Mouse (Mus musculus): ENCODE data around the gene Npsr1.

The Npsr1 gene

DNA sequence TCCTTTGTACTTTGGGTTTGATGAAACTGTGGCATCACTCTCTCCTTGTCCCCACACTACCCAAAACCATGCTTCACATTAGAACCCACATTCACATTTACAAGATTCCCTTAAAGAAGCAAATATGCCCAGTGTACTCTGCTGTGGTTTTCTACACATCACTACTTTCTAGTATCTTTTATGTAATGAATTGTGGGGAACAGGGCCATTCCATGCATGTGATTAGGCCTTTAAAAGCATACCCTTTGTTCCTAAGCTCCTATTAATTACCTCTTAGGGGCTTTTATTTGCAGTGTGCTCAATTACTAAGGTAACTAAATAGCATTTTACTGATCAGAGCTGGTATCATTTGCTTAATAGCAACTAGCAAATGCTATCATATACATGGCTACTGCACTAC is 149.8 kb downstream of the Npsr1 start:
- no peak for DNase-seq (ENCODE audit: low spot score in 2 of 2)

DNA sequence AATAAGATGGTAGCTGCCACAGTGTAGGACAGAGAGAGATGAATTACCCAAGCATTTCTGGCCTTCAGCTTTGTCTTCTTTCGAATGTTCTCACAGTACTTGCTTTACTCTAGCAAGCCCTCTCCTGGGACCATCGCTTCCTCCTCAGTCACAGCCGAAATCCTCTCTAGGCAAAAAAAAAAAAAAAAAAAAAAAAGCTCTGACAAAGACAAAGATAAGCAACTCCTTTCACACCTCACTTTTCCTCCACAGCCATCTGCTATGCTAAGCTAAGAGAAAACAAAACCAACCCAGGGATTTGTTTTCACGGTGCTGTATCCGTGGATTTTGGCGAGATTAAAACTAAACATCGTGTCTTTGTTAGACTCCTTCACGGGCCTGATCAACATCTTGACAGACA is 156.4 kb downstream of the Npsr1 start:
- DNase-seq (ENCODE audit: low spot score in 2 of 2): no peak

DNA sequence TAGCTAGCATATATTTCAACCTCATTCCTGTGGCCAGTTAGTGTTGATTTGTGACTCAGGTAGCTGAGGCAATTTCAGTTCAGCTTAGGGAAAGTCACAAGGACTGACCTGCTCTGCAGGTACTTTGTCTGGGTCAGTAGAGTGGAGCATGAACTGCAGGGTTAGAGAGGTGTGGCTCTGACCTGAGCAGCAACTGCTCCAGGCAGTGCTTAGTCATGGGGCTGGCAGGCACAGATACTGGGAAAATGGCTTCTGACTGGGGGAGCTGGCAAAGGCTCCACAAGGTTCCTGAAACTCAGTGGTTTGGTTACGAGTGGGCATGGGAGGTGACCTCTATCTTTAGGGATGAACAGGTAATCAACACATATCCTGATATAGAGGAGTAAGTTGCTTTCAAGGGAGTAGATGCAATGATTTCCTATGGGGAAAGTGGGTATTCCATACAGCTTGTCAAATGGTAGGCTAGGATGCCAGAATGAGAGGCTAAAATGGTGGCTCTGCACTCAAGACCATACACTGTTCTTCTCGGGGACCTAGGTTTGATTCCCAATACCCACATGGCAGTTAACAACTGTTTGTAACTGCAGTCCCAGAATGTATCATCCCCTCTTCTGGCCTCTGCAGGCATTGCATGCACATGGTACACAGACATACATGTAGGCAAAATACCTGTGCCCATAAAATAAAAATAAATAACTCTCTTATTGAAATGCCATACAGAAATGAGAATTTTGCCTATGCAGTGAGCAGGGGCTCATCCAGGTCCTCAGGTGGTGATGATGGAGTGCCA is 182.9 kb downstream of the Npsr1 start:
- DNase-seq (ENCODE audit: low spot score in 2 of 2): no peak

DNA sequence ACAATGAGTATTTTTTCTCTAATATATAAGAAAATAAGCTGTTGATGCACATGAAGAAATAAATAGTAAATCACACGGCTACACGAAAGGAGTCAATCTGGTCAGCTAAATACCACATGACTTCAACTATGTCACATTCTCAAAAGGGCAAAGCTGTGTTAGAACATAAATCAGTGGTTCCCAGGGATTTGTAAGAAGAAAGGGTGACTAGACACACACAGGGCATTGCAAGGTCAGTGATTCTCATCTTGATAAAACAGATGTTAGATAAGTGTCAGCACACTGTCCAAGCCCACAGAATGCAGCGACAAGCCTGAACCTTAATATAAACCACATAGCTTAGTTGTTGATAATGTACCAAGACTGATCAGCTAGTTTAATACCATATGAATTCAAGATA is 184.8 kb downstream of the Npsr1 start:
- no peak for DNase-seq (ENCODE audit: low spot score in 2 of 2)

DNA sequence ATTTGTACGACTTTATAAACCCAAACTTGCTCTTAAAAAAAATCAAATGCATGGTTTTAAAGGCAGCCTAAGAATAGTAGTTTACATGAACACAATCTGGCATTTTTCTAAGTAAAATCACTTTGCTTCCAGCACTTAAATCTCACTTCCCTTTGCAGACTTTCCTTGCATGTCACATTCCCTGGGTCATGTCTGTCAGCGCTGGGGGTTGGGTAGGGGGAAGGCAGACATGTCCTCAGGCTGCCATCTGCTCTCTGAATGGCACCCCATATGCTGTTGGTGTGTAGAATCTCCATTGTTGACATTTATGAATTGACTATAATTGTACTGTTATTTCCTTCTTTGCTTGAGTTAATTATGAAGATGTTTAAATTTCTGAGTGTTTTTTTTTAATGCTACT is 185.3 kb downstream of the Npsr1 start:
- DNase-seq (ENCODE audit: low spot score in 2 of 2): no peak

DNA sequence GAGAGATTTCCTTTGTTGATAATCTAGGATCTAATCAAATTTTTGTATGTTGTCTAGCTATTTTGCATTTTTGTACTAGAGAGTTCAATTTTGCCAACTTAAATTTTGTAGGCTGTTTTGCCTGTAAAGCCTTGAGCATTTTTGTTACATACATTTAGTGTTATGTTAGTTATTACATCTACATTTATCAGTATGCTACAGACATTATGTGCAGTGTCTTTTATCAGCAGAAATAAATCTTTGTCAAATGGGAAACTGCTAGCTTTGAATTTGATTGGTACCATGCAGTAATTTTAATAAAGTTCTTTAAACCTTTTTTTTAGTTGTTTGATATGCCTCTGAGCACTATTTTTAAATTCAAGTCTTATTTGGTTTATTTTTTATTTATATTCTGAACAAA is 185.7 kb downstream of the Npsr1 start:
- DNase-seq (ENCODE audit: low spot score in 2 of 2): no peak

DNA sequence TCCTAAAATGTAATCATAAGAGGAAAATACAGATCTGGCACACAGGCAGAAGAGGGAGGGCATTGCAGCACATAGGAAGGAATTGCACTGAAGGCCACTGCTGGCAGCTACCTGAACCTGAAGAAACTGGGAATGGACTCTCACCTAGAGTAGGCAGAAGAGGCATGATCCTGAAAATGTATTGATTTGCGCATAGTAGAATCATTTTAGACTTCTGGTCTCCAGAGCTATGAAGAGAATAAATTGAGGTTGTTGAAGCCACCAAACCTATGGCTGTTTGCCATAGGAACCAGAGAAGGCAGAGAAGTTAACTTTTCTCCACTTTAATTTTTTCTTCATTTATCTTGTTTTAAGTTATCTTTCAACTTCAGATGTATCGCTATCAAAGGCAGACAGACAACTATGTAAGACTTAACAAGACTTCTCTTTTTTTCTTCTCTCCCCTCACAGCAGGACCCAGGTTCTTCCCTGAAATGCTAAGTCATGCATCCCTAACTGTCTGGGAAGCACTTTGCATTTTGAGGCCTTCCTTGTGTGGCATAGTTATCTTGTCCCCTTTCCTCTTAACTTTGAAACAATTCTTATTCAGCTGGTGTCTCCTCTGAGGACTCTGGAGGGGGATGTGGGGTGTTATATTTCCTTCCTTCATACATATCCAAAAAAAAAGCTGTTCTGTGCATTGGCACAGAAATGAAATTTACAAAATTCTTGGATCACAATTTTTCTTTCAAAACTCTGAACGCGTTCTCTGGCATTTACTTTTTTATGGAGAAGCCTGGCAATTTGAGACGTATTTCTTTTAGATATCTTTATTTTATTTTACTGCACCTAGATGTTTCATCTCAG is 186.7 kb downstream of the Npsr1 start:
- no peak for DNase-seq (ENCODE audit: low spot score in 2 of 2)

DNA sequence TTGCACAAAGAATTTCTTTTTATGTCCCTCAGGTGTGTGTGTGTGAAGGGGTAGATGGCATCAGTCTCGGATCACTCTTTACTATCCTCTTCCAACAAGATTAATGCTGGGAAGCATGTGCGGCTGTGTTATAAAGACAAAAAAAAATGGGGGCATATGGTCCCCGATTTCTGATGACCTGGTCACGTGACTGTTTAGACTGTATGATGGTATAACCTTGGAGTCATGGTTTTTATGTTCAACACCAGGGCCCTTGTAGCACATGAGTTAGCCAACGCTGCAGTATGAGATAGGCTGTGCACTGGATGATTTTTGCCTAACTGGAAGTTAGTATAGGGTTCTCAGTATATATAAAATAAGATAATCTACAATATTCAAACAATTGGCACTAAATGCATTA is 187.6 kb downstream of the Npsr1 start:
- DNase-seq (ENCODE audit: low spot score in 2 of 2): no peak

DNA sequence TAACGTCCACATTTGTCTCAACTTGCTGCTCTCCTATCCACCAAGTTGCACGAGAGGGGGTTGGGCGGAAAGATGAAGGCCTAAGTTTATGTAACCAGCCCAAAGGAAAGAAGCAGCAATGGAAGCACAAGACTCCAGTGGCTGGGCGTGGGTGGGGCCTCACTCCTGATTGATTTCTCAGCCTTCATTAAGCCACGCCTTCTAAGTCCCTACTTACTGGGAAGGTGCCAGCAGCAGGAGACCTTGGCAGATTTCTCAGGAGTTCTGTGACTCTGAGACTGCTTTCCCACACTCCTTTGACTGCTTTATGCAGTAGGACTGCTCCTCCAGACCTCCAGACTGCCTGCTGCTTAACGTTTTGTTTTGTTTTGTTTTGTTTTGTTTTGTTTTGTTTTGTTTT is 193.6 kb downstream of the Npsr1 start:
- no peak for DNase-seq (ENCODE audit: low spot score in 2 of 2)

DNA sequence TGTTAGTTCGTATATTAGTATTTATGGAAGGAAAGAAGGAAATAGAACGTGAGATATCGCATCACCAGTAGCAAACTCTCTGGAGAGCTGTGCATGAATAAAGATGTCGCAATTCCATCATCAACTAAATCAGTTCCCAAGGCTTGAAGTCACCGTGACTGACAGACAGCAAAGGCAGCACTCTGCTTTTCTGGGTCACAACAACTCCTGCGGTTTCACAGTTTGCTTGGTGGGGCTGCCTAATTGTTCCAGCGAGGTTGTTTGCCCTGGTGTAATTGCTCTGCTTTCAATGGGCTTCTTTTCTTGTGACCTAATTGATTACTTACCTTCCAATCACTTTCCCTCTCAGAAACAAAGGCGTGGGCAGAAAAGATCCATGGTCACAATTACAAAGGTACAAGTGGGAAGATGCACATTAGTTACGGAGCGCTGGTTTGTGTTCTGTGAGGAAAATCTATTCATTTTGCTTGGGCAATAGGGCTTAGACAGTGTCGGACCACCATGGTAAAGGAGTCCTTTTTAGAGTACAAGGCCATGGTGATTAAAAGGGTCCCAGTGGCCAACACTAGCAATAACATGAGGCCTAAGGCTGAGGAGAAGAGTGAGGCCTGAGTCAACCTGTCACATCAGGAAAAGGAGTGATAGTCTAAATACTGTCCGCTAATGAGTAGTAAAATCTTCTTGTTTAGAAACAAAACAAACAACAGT is 195.6 kb downstream of the Npsr1 start:
- DNase-seq (ENCODE audit: low spot score in 2 of 2): no peak

DNA sequence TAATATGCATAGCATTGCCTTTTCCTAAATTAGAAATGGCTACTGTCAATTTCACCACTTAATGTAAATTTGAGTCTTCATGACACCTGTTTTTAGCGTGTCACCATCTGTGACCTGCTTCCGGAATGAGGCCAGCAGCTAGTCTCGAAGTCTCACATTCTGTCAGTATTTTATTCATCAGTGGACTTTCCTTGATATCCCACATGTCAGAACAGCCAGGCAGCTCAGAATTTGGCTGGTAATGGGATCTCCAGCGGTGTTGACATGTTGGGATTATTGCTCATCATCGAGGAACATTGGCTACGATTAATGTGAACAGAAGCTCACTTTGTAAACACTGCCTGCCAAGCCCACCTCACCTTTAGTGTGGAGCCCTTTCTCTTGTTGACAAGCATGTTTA is 205.1 kb downstream of the Npsr1 start:
- no peak for DNase-seq (ENCODE audit: low spot score in 2 of 2)

DNA sequence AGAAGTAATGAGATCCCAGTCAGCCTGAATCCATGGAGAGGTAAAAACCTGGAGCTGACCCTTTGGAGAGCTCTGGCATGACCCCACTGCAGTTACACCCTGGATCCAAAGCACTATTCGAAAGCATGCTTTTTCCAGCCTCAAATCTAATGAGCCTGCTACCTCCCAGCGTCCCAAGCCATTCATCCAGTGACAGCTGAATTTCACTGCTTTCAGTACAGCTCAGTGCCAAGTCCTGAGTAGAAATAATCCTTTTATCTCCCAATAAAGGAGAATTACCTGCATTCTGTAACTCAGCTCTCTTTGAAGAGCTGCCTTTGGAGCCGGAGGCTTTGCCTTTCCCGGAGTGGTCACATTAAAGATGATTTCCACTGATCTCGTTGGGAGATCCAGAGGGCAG is 209.2 kb downstream of the Npsr1 start:
- DNase-seq (ENCODE audit: low spot score in 2 of 2): no peak

DNA sequence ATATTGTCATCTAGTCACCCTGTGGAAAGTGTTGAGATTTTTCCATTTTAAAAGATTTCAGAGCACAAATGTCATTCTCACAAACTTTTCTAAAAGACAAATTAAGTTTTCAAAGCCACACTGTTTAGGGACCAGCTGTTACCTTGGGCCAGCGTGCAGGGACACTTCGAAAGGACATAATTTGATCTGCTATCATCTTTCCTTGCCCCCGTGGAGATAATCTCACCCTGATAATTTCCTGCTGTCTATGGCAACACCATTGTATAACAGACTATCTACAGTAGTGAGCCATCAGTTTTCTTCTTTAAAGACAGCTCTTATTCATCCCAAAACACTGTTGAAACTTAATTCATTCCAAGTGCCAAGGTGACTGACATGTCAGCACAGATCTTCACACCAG is 209.6 kb downstream of the Npsr1 start:
- no peak for DNase-seq (ENCODE audit: low spot score in 2 of 2)

DNA sequence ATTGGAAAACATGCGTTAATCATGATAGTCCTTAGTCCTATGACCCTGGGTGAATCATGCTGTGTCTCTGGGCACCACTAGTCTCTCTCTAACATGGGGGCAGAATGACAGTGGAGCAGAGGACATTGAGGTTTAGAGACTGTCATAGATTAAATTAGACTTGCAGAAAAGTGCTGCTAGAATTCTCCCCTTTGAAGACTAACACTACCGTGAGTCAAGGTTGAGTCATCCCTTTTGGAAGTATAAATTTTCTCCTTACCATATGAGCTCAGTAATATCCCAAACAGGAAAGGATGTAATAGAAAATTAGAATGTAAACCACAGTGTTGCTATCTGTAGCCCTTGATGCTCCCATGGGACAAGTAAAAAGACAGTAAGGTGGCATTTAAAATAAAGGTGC is 218.0 kb downstream of the Npsr1 start:
- no peak for DNase-seq (ENCODE audit: low spot score in 2 of 2)

DNA sequence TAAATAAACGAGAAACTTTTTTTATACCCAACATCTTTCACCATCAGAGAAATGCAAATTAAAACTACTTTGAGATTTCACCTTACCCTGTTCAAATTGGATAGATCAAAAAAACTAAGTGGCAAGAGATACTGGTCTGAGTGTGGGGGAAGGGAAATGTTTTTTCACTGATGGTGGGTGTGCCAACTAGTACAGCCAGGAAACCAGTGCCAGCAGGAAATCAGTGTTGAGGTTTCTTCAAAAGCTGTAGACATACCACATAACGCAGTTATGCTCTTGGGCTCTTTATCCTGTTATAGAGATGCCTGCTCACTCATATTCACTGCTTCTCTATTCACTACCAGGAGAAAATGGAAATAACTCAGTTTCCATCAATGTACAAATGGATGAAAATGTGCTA is 233.9 kb downstream of the Npsr1 start:
- no peak for DNase-seq (ENCODE audit: low spot score in 2 of 2)

DNA sequence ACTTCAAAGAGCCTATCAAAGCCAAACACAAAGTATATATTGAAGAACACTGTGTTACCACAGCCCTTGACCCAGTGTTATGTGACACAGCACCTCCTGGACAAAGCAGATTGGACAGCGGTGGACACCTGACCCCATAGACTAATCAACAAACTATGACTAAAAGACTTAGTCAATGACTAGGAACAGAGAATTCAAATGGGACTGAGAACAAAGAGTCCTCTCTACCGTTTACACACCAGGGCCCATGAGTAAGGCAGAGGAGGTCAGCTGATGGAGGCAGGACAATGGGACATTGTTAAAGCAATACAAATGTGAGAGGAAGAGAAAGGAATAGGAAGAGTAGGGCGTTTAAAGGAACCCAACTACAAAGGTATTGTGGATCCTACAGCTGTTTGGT is 243.5 kb downstream of the Npsr1 start:
- no peak for DNase-seq (ENCODE audit: low spot score in 2 of 2)

DNA sequence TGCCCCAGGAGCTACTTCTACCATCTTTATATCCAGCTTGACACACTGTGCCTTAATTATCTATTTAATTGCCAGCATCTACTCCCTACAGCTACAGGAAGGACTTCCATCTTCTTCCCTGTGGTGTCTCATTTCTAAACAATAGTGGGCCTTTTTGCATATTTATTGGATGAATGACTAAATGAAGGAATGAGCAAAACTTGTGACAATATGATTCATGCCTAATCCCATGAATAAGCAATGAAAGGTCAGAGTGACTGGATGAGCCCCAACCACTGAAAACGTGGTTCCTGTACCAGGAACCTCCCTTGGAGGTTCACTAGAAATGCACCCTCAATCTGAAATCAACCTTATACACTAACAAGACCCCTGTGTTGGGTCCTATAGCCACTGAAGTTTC is 249.2 kb downstream of the Npsr1 start:
- DNase-seq (ENCODE audit: low spot score in 2 of 2): no peak

DNA sequence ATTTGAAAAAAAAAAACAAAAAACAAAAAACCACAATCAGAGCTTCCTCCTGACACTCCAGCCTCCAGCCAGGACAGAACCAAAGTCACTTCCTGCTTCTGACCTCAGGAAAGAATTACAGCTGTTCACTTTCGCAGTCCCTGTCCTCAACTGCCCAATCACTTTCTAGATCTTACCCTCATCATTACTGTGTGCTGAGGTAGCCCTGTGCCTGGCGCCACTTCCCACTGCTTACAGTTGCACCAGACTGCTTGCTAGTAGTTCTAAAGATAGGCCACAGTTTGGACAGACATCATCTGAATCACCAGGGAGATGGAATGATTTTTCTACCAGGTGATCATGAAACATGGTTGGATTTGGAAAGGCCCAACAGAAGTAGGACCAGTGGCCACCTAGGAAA is 251.7 kb downstream of the Npsr1 start:
- no peak for DNase-seq (ENCODE audit: low spot score in 2 of 2)

DNA sequence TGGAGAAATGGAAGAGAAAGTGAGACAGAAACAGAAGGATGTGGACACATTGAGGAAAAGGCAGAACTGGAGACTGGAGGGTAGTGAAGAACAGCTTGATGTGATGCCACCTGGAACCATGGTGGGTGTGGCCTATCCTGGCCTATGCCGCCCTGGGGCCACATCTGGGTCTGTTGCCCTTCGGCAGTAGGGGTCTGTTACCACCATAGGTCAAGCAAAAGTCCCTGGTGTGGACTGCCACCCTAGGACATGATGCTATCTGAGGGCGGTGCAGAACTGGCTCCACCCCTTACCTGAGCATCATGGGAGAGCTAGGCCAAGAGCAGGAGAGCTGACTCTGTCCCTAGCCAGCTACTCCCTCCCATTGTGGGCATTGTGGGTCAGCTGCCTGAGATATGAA is 253.6 kb downstream of the Npsr1 start:
- no peak for DNase-seq (ENCODE audit: low spot score in 2 of 2)

Data from spleen, postnatal 14 days (tissue).